Mouse (Mus musculus) kidney, adult 11 months (tissue): ENCODE measurements around the gene A230050P20Rik.
A peak's percentile ranks its signal among the peaks of the same experiment; 100 is the strongest.

Experiments
- DNase-seq: peaks from one replicate; pipeline ENCODE4 v3.0.0; 2022

The A230050P20Rik gene

GRCm38 (mm10) chr9:20875021-20875790 is 6.8 kb downstream of the A230050P20Rik start:
- no peak for DNase-seq

GRCm38 (mm10) chr9:20876318-20877117 is 8.1 kb downstream of the A230050P20Rik start:
- DNase-seq, result no peak

- no peak for DNase-seq
These were observed 8.9 kb downstream of the A230050P20Rik start for GRCm38 (mm10) chr9:20877118-20878040.

- peak; percentile 100 for DNase-seq
These were observed 9.7 kb downstream of the A230050P20Rik start for GRCm38 (mm10) chr9:20878041-20878709.

- DNase-seq, result no peak
These were observed 10.2 kb downstream of the A230050P20Rik start for GRCm38 (mm10) chr9:20878710-20879065.

- DNase-seq, result no peak
These were observed 10.8 kb downstream of the A230050P20Rik start, which contains the start of gene Angptl6 for GRCm38 (mm10) chr9:20879097-20879792. Angptl6 (minus strand) TSS chr9:20879727.

GRCm38 (mm10) chr9:20886563-20886962 is 18.1 kb downstream of the A230050P20Rik start:
- no peak for DNase-seq

- DNase-seq, result no peak
These were observed 18.7 kb downstream of the A230050P20Rik start for GRCm38 (mm10) chr9:20887191-20887590.

GRCm38 (mm10) chr9:20887704-20888385 is 19.4 kb downstream of the A230050P20Rik start, which contains the start of gene Ppan:
Ppan (plus strand) TSS chr9:20888175.
- DNase-seq, result peak; percentile 95

- no peak for DNase-seq
These were observed 19.9 kb downstream of the A230050P20Rik start for GRCm38 (mm10) chr9:20888386-20888765.

GRCm38 (mm10) chr9:20889185-20890141 is 21.0 kb downstream of the A230050P20Rik start:
- DNase-seq, result no peak

- no peak for DNase-seq
These were observed 22.0 kb downstream of the A230050P20Rik start for GRCm38 (mm10) chr9:20890411-20890810.

GRCm38 (mm10) chr9:20891339-20892103 is 23.1 kb downstream of the A230050P20Rik start:
- DNase-seq, result no peak

- no peak for DNase-seq
These were observed 23.7 kb downstream of the A230050P20Rik start for GRCm38 (mm10) chr9:20892104-20892653.

- no peak for DNase-seq
These were observed 24.6 kb downstream of the A230050P20Rik start for GRCm38 (mm10) chr9:20893069-20893468.

- DNase-seq, result no peak
These were observed 25.3 kb downstream of the A230050P20Rik start for GRCm38 (mm10) chr9:20893590-20894343.

GRCm38 (mm10) chr9:20894629-20895028 is 26.2 kb downstream of the A230050P20Rik start:
- DNase-seq, result no peak

- no peak for DNase-seq
These were observed 26.9 kb downstream of the A230050P20Rik start for GRCm38 (mm10) chr9:20895382-20895781.
